Mouse (Mus musculus): ENCODE measurements at regions not wholly inside any gene's neighbourhood (a gene's known extent, or its start where the extent isn't known, plus 50 kb on each side); places are given as distances from the start of the nearest gene placed in this dataset.

- no peaks in the 10 kb centered on the region for H3K9me3 ChIP-seq (replicated peaks; ENCODE audit: control insufficient read depth, low read length)
- H3K4me1 ChIP-seq (ENCODE audit: control insufficient read depth, insufficient read depth, low read length): peaks cover 50% of the 10 kb centered on the region
- DNase-seq (ENCODE audit: low spot score): peak; percentile 25
- no peak for ATAC-seq
- H3K27ac ChIP-seq (ENCODE audit: low read depth, low read length): no peak overlapping the region; the same call in 1 of the 2 replicates
- no peaks in the 10 kb centered on the region for H3K27me3 ChIP-seq (replicated peaks; ENCODE audit: control insufficient read depth, insufficient read depth, low read length)
- no peak overlapping the region for H3K4me3 ChIP-seq (ENCODE audit: low read depth, low read length)
- 63% methylated on average over 2 of the region's 2 CpGs for WGBS
- no peak overlapping the region for H3K9ac ChIP-seq (ENCODE audit: low read length)
- H3K36me3 ChIP-seq (ENCODE audit: control insufficient read depth, insufficient read depth, low read length): no peaks in the 10 kb centered on the region
- H3K4me2 ChIP-seq (ENCODE audit: low read length): no peak overlapping the region
Measured at GRCm38 (mm10) chr11:71436801-71437200, 206.3 kb upstream of the Nlrp1b start.

GRCm38 (mm10) chr11:71439871-71440270, 209.3 kb upstream of the Nlrp1b start:
- Histone ChIP-seq H3K4me2 (ENCODE audit: low read length) (peak overlapping the region; percentile 44), H3K27ac (ENCODE audit: low read depth, low read length) (peak overlapping the region; percentile 89), H3K4me1 (ENCODE audit: control insufficient read depth, insufficient read depth, low read length) (peaks cover 46% of the 10 kb centered on the region), H3K27me3 (replicated peaks; ENCODE audit: control insufficient read depth, insufficient read depth, low read length) (no peaks in the 10 kb centered on the region), H3K36me3 (ENCODE audit: control insufficient read depth, insufficient read depth, low read length) (no peaks in the 10 kb centered on the region), H3K4me3 (ENCODE audit: low read depth, low read length) (peak overlapping the region; percentile 13), H3K9ac (ENCODE audit: low read length) (peak overlapping the region; percentile 51; the same call in 1 of the 2 replicates), H3K9me3 (replicated peaks; ENCODE audit: control insufficient read depth, low read length) (no peaks in the 10 kb centered on the region)
- DNase-seq (ENCODE audit: low spot score): peak; percentile 94
- under 1% methylated on average over 17 of the region's 17 CpGs for WGBS
- peak; percentile 96 for ATAC-seq

- Histone ChIP-seq H3K9ac (ENCODE audit: low read length) (peak overlapping the region; percentile 51; the same call in 1 of the 2 replicates), H3K4me1 (ENCODE audit: control insufficient read depth, insufficient read depth, low read length) (peaks cover 44% of the 10 kb centered on the region), H3K27me3 (replicated peaks; ENCODE audit: control insufficient read depth, insufficient read depth, low read length) (no peaks in the 10 kb centered on the region), H3K4me2 (ENCODE audit: low read length) (peak overlapping the region; percentile 44), H3K9me3 (replicated peaks; ENCODE audit: control insufficient read depth, low read length) (no peaks in the 10 kb centered on the region), H3K27ac (ENCODE audit: low read depth, low read length) (peak overlapping the region; percentile 89), H3K4me3 (ENCODE audit: low read depth, low read length) (peak overlapping the region; percentile 13; the same call in 1 of the 2 replicates), H3K36me3 (ENCODE audit: control insufficient read depth, insufficient read depth, low read length) (no peaks in the 10 kb centered on the region)
- WGBS: 37% methylated on average over 10 of the region's 10 CpGs
- peak; percentile 36 for DNase-seq (ENCODE audit: low spot score)
- ATAC-seq: peak; percentile 1; the same call in 1 of the 2 replicates
Measured at GRCm38 (mm10) chr11:71440392-71440791, 209.9 kb upstream of the Nlrp1b start.

GRCm38 (mm10) chr11:71444056-71444455, 213.5 kb upstream of the Nlrp1b start:
- H3K4me1 ChIP-seq (ENCODE audit: control insufficient read depth, insufficient read depth, low read length): peaks cover 41% of the 10 kb centered on the region
- no peak overlapping the region for H3K4me2 ChIP-seq (ENCODE audit: low read length)
- DNase-seq (ENCODE audit: low spot score) (peak; percentile 45), ATAC-seq (no peak)
- H3K9ac ChIP-seq (ENCODE audit: low read length): no peak overlapping the region
- no peaks in the 10 kb centered on the region for H3K9me3 ChIP-seq (replicated peaks; ENCODE audit: control insufficient read depth, low read length)
- no peaks in the 10 kb centered on the region for H3K36me3 ChIP-seq (ENCODE audit: control insufficient read depth, insufficient read depth, low read length)
- H3K27ac ChIP-seq (ENCODE audit: low read depth, low read length): no peak overlapping the region
- WGBS: 24% methylated on average over 6 of the region's 6 CpGs
- H3K27me3 ChIP-seq (replicated peaks; ENCODE audit: control insufficient read depth, insufficient read depth, low read length): no peaks in the 10 kb centered on the region
- H3K4me3 ChIP-seq (ENCODE audit: low read depth, low read length): no peak overlapping the region

- 74% methylated on average over 5 of the region's 5 CpGs for WGBS
Measured at GRCm38 (mm10) chr11:71446641-71447040, 216.1 kb upstream of the Nlrp1b start.

GRCm38 (mm10) chr11:71447841-71448745, 217.6 kb upstream of the Nlrp1b start:
- Histone ChIP-seq H3K4me2 (ENCODE audit: low read length) (peak overlapping the region; percentile 12; the same call in 1 of the 2 replicates), H3K27ac (ENCODE audit: low read depth, low read length) (peak overlapping the region; percentile 67), H3K36me3 (ENCODE audit: control insufficient read depth, insufficient read depth, low read length) (no peaks in the 10 kb centered on the region), H3K4me3 (ENCODE audit: low read depth, low read length) (no peak overlapping the region), H3K9ac (ENCODE audit: low read length) (no peak overlapping the region), H3K27me3 (replicated peaks; ENCODE audit: control insufficient read depth, insufficient read depth, low read length) (no peaks in the 10 kb centered on the region), H3K9me3 (replicated peaks; ENCODE audit: control insufficient read depth, low read length) (no peaks in the 10 kb centered on the region), H3K4me1 (ENCODE audit: control insufficient read depth, insufficient read depth, low read length) (peaks cover 18% of the 10 kb centered on the region)
- peak; percentile 87 for DNase-seq (ENCODE audit: low spot score)
- WGBS: 10% methylated on average over 10 of the region's 10 CpGs
- ATAC-seq: peak; percentile 89

More at GRCm38 (mm10) chr11:71446641-71447040, 216.1 kb upstream of the Nlrp1b start:
- Histone ChIP-seq H3K4me2 (ENCODE audit: low read length) (no peak overlapping the region), H3K9ac (ENCODE audit: low read length) (no peak overlapping the region), H3K36me3 (ENCODE audit: control insufficient read depth, insufficient read depth, low read length) (no peaks in the 10 kb centered on the region), H3K27me3 (replicated peaks; ENCODE audit: control insufficient read depth, insufficient read depth, low read length) (no peaks in the 10 kb centered on the region), H3K27ac (ENCODE audit: low read depth, low read length) (no peak overlapping the region), H3K9me3 (replicated peaks; ENCODE audit: control insufficient read depth, low read length) (no peaks in the 10 kb centered on the region), H3K4me3 (ENCODE audit: low read depth, low read length) (no peak overlapping the region), H3K4me1 (ENCODE audit: control insufficient read depth, insufficient read depth, low read length) (peaks cover 22% of the 10 kb centered on the region)
- ATAC-seq (no peak), DNase-seq (ENCODE audit: low spot score) (no peak)

GRCm38 (mm10) chr11:71480094-71480493, 249.6 kb upstream of the Nlrp1b start:
- no peak for DNase-seq (ENCODE audit: low spot score)
- H3K27ac ChIP-seq (ENCODE audit: low read depth, low read length): no peak overlapping the region
- H3K4me1 ChIP-seq (ENCODE audit: control insufficient read depth, insufficient read depth, low read length): no peaks in the 10 kb centered on the region

GRCm38 (mm10) chr11:71497863-71498262, 251.9 kb upstream of the Wscd1 start:
- H3K27me3 ChIP-seq (replicated peaks; ENCODE audit: control insufficient read depth, insufficient read depth, low read length): no peaks in the 10 kb centered on the region
- H3K4me3 ChIP-seq (ENCODE audit: low read depth, low read length): no peak overlapping the region
- H3K9ac ChIP-seq (ENCODE audit: low read length): no peak overlapping the region
- H3K4me1 ChIP-seq (ENCODE audit: control insufficient read depth, insufficient read depth, low read length): peaks cover 21% of the 10 kb centered on the region
- H3K27ac ChIP-seq (ENCODE audit: low read depth, low read length): peak overlapping the region; percentile 56; the same call in 1 of the 2 replicates
- H3K9me3 ChIP-seq (replicated peaks; ENCODE audit: control insufficient read depth, low read length): no peaks in the 10 kb centered on the region
- peak; percentile 88 for ATAC-seq
- peak; percentile 80 for DNase-seq (ENCODE audit: low spot score)
- H3K36me3 ChIP-seq (ENCODE audit: control insufficient read depth, insufficient read depth, low read length): no peaks in the 10 kb centered on the region
- H3K4me2 ChIP-seq (ENCODE audit: low read length): no peak overlapping the region
- 5% methylated on average over 5 of the region's 5 CpGs for WGBS

More at GRCm38 (mm10) chr11:71480094-71480493, 249.6 kb upstream of the Nlrp1b start:
- no peak overlapping the region for H3K4me2 ChIP-seq (ENCODE audit: low read length)
- no peaks in the 10 kb centered on the region for H3K27me3 ChIP-seq (replicated peaks; ENCODE audit: control insufficient read depth, insufficient read depth, low read length)
- H3K36me3 ChIP-seq (ENCODE audit: control insufficient read depth, insufficient read depth, low read length): no peaks in the 10 kb centered on the region
- H3K9me3 ChIP-seq (replicated peaks; ENCODE audit: control insufficient read depth, low read length): no peaks in the 10 kb centered on the region
- WGBS: 77% methylated on average over 3 of the region's 3 CpGs
- ATAC-seq: no peak
- no peak overlapping the region for H3K4me3 ChIP-seq (ENCODE audit: low read depth, low read length)
- no peak overlapping the region for H3K9ac ChIP-seq (ENCODE audit: low read length)

GRCm38 (mm10) chr11:71498299-71498698, 251.4 kb upstream of the Wscd1 start:
- DNase-seq (ENCODE audit: low spot score) (no peak), ATAC-seq (0 out of 2 replicates have a peak, but pooled peaks have one; percentile 42)
- Histone ChIP-seq H3K36me3 (ENCODE audit: control insufficient read depth, insufficient read depth, low read length) (no peaks in the 10 kb centered on the region), H3K27ac (ENCODE audit: low read depth, low read length) (0 out of 2 replicates have a peak overlapping the region, but pooled peaks have one; percentile 56), H3K4me2 (ENCODE audit: low read length) (no peak overlapping the region), H3K9ac (ENCODE audit: low read length) (no peak overlapping the region), H3K27me3 (replicated peaks; ENCODE audit: control insufficient read depth, insufficient read depth, low read length) (no peaks in the 10 kb centered on the region), H3K4me1 (ENCODE audit: control insufficient read depth, insufficient read depth, low read length) (peaks cover 21% of the 10 kb centered on the region), H3K9me3 (replicated peaks; ENCODE audit: control insufficient read depth, low read length) (no peaks in the 10 kb centered on the region), H3K4me3 (ENCODE audit: low read depth, low read length) (no peak overlapping the region)
- WGBS: 61% methylated on average over 3 of the region's 3 CpGs

Data from forebrain, embryonic 14.5 days (tissue).